Comparison of ENCODE assay signal across 8 mouse cellular contexts in genomic region chr8:128024774-128025222, GRCm38 (mm10).
DNase-seq lines count a peak whose midpoint lies in the region; ATAC-seq and TF ChIP-seq lines count a peak whose summit lies in the region.

No protein-coding gene starts in this region.

- no peak for TF ChIP-seq EP300 in heart, adult 2 months (IDR thresholded peaks at IDR 0.05; ENCODE audit: insufficient read depth, low read depth, low read length)

- no peaks in the 10 kb centered on the region for H3K79me2 ChIP-seq in heart, adult 2 months (replicated peaks; ENCODE audit: control insufficient read depth, insufficient read depth, low read length)

- no peak for TF ChIP-seq CTCF in heart, adult 2 months (IDR thresholded peaks at IDR 0.05)
- no peak for TF ChIP-seq CTCF in kidney, adult 2 months (conservative IDR thresholded peaks at IDR 0.05; ENCODE audit: insufficient read depth, insufficient read length, low read depth, low read length)

- no peak overlapping the region for H3K4me2 ChIP-seq in forebrain, embryonic 11.5 days (ENCODE audit: low read depth, low read length, severe bottlenecking)

- 0% methylated on average over 2 of the region's 2 CpGs for WGBS in heart, adult 2 months
- WGBS in forebrain, embryonic 11.5 days: no CpG with 5 or more reads among the region's 2 CpGs
- no CpG with 5 or more reads among the region's 2 CpGs for WGBS in kidney, adult 2 months

- DNase-seq in heart, adult 2 months: peak in 1 of 2 experiments; percentile 15
- DNase-seq in heart, adult 18-20 months: no peak
- DNase-seq in forebrain, embryonic 11.5 days (ENCODE audit: low spot score): peak; percentile 56
- DNase-seq in kidney, adult 2 months: peak; percentile 82
- peak; percentile 53 for DNase-seq in lung, postnatal 36 days
- no peak for DNase-seq in thymus, postnatal 0 days (ENCODE audit: low spot score)
- DNase-seq in spleen, adult 18-20 months: no peak

- peak overlapping the region; percentile 66 for H3K27ac ChIP-seq in heart, adult 2 months
- peak overlapping the region; percentile 31; the same call in 1 of the 2 replicates for H3K27ac ChIP-seq in forebrain, embryonic 11.5 days (ENCODE audit: low read depth, low read length)
- peak overlapping the region; percentile 43; the same call in 1 of the 2 replicates for H3K27ac ChIP-seq in kidney, adult 2 months (ENCODE audit: insufficient read depth, low read depth, low read length)

- H3K4me3 ChIP-seq in heart, adult 2 months: no peak overlapping the region
- H3K4me3 ChIP-seq in forebrain, embryonic 11.5 days (ENCODE audit: low read depth, low read length): no peak overlapping the region
- no peak overlapping the region for H3K4me3 ChIP-seq in kidney, adult 2 months (ENCODE audit: insufficient read depth, low read depth, low read length)

- H3K9me3 ChIP-seq in forebrain, embryonic 11.5 days (ENCODE audit: control insufficient read depth, low read length): no peaks in the 10 kb centered on the region

- H3K4me1 ChIP-seq in heart, adult 2 months (ENCODE audit: control insufficient read depth, insufficient read depth, low read length): peaks cover 4% of the 10 kb centered on the region
- H3K4me1 ChIP-seq in forebrain, embryonic 11.5 days (replicated peaks; ENCODE audit: control insufficient read depth, insufficient read depth, low read length): peaks cover 2% of the 10 kb centered on the region; the same call in 1 of the 2 replicates
- H3K4me1 ChIP-seq in kidney, adult 2 months (ENCODE audit: control insufficient read depth, insufficient read depth, low read length): peaks cover 10% of the 10 kb centered on the region

- intact Hi-C loops in heart, adult 2 months (cut with DNase I): loop anchor here (2.0 kb wide), 1 partner anchor 334 kb away; the partner anchor contains the start of gene Nrp1

- peaks cover 3% of the 10 kb centered on the region; the same call in 1 of the 2 replicates for H3K36me3 ChIP-seq in heart, adult 2 months (ENCODE audit: control insufficient read depth, insufficient read depth, low read length)
- no peaks in the 10 kb centered on the region for H3K36me3 ChIP-seq in forebrain, embryonic 11.5 days (ENCODE audit: control insufficient read depth, insufficient read depth, low read length)
- H3K36me3 ChIP-seq in kidney, adult 2 months (ENCODE audit: control insufficient read depth, insufficient read depth, low read length): no peaks in the 10 kb centered on the region

- TF ChIP-seq POLR2A in heart, adult 2 months (IDR thresholded peaks at IDR 0.05; ENCODE audit: insufficient read depth, low read depth, low read length): no peak
- no peak for TF ChIP-seq POLR2A in kidney, adult 2 months (IDR thresholded peaks at IDR 0.05; ENCODE audit: low read depth, low read length)

- no peak overlapping the region for H3K9ac ChIP-seq in heart, adult 2 months (ENCODE audit: low read depth, low read length)
- H3K9ac ChIP-seq in forebrain, embryonic 11.5 days (ENCODE audit: low read length): no peak overlapping the region

- no peaks in the 10 kb centered on the region for H3K27me3 ChIP-seq in heart, adult 2 months (ENCODE audit: control insufficient read depth, insufficient read depth, low read length)
- H3K27me3 ChIP-seq in forebrain, embryonic 11.5 days (ENCODE audit: control insufficient read depth, insufficient read depth, low read length): no peaks in the 10 kb centered on the region
- H3K27me3 ChIP-seq in kidney, adult 2 months (replicated peaks; ENCODE audit: control insufficient read depth, insufficient read depth, low read length): no peaks in the 10 kb centered on the region

- ATAC-seq in forebrain, embryonic 11.5 days (replicated peaks; ENCODE audit: low FRiP score): peak; percentile 70
- no peak for ATAC-seq in erythroblast, adult 5-6 weeks (replicated peaks; ENCODE audit: low FRiP score, poor library complexity, severe bottlenecking)

Comparison
In these comparisons a context has a peak if more than half of its experiments do, and no peak if none do; other contexts are left out.
1. DNase-seq: peak in forebrain, embryonic 11.5 days (single experiment), kidney, adult 2 months (single experiment) and lung, postnatal 36 days (single experiment); none in heart, adult 18-20 months (0 of 2), thymus, postnatal 0 days (single experiment) and spleen, adult 18-20 months (0 of 2).
2. Peak in every context shown above with its lines, with median percentiles within 50 percentile points of each other: H3K27ac ChIP-seq.